Mouse (Mus musculus) forebrain, embryonic 10.5 days (tissue): ENCODE results near the gene Gm17651. TPM values are rescaled to one million over a fixed set of nuclear protein-coding genes. Genes with fewer than 3 reads are reported as not detected.
A peak's percentile ranks its signal among the peaks of the same experiment; 100 is the strongest.

Experiments
- DNase-seq: peaks from one replicate; pipeline ENCODE4 v3.0.0-alpha.2; 2017; ENCODE audit warnings: low spot score; ENCODE audit errors: extremely low spot score
- H3K27ac ChIP-seq: fragments of 300-500 bp; sonication (generic); 2 replicates; pipeline ENCODE4 v1.5.1; 2016; ENCODE audit warnings: mild to moderate bottlenecking
- H3K27me3 ChIP-seq: fragments of 300-500 bp; sonication (generic); 2 replicates; pipeline ENCODE4 v1.6.1; 2016; ENCODE audit warnings: mild to moderate bottlenecking; ENCODE audit not compliant: poor library complexity, severe bottlenecking
- H3K36me3 ChIP-seq: fragments of 300-500 bp; sonication (generic); replicated peaks from 2 replicates; pipeline ENCODE4 v1.6.1; 2016; ENCODE audit warnings: mild to moderate bottlenecking, moderate library complexity
- H3K4me1 ChIP-seq: fragments of 300-500 bp; sonication (generic); 2 replicates; pipeline ENCODE4 v1.6.1; 2016
- H3K4me3 ChIP-seq: fragments of 300-500 bp; sonication (generic); 2 replicates; pipeline ENCODE4 v1.5.1; 2016; ENCODE audit warnings: mild to moderate bottlenecking, moderate library complexity
- H3K9me3 ChIP-seq: fragments of 300-500 bp; sonication (generic); 2 replicates; pipeline ENCODE4 v1.6.1; 2016; ENCODE audit warnings: mild to moderate bottlenecking, moderate library complexity
- WGBS: fragments of 180-500 bp; shearing (Covaris S2); methylation state at CpG from one replicate; pipeline ENCODE4 v1.1.7; 2016; 5-methylcytosine and 5-hydroxymethylcytosine counted together
- microRNA-seq: library from miRNA; unstranded; fragments of <30 nt; microRNA quantifications from one replicate; pipeline ENCODE4, GENCODE M21; 2017
- polyA plus RNA-seq: library from polyadenylated mRNA; unstranded; fragments of >200 nt; fragmentation: Nextera tagmentation; extraction: Ambion mirVana; gene quantifications from 2 replicates; pipeline ENCODE4 v1.2.1, GENCODE M21; 2016

Gene Gm17651
- polyA plus RNA-seq, 1 experiment from 2014 or later = not detected

DNA sequence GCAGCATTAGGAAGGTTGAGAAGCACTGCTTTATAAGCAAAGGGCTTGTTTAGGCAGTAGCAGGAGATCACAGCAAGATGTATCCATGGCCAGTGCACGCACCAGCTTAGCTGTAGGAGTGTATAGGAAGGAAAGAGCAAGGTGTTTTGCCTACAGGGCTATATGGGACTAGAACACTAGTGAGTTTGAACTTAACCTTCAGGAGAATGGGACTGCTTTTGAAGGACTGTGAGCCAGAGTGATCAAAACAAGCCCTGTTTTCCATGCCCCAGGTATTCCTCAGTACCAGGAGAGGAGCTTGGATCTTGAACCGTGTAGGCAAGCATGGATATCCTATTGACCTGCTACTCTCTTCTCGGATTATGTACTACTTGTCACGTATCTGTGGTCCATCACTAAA is 33.1 kb downstream of the Gm17651 start:
- H3K4me3 ChIP-seq = no peak overlapping the region
- no peaks in the 10 kb centered on the region for H3K36me3 ChIP-seq
- H3K9me3 ChIP-seq = no peaks in the 10 kb centered on the region
- no peaks in the 10 kb centered on the region for H3K27me3 ChIP-seq
- 94% methylated on average over 4 of the region's 4 CpGs for WGBS
- no peaks in the 10 kb centered on the region for H3K4me1 ChIP-seq
- DNase-seq = no peak
- no peak overlapping the region for H3K27ac ChIP-seq

DNA sequence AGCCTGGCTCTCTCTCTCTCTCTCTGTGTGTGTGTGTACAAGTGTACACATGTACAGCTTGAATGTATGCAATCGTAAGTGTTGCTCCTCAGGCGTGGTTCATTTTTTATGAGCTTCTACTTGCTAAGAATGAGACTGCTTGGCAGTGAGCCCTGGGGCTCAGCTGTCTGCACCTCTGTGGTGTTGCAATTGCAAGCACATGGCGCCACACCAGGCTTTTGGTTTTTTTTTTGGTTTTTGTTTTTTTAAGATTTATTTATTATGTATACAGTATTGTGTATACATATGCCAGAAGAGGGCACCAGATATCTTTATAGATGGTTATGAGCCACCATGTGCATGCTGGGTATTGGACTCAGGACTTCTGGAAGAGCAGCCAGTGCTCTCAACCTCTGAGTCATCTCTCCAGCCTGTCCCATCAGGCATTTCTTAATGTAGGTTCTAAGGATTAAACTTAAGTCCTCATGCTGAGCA is 40.2 kb downstream of the Gm17651 start:
- WGBS = 86% methylated on average over 3 of the region's 3 CpGs
- no peaks in the 10 kb centered on the region for H3K9me3 ChIP-seq
- peaks cover 7% of the 10 kb centered on the region; the same call in 1 of the 2 replicates for H3K27me3 ChIP-seq
- no peak overlapping the region for H3K4me3 ChIP-seq
- DNase-seq = no peak
- no peak overlapping the region for H3K27ac ChIP-seq
- no peaks in the 10 kb centered on the region for H3K4me1 ChIP-seq
- H3K36me3 ChIP-seq = no peaks in the 10 kb centered on the region

- Histone ChIP-seq H3K4me1 (peaks cover 6% of the 10 kb centered on the region), H3K36me3 (no peaks in the 10 kb centered on the region), H3K27me3 (peaks cover 8% of the 10 kb centered on the region; the same call in 1 of the 2 replicates), H3K4me3 (no peak overlapping the region), H3K27ac (no peak overlapping the region), H3K9me3 (no peaks in the 10 kb centered on the region)
- WGBS = 86% methylated on average over 4 of the region's 4 CpGs
- DNase-seq = no peak
Measured at GRCm38 (mm10) chr3:97633456-97633855, 41.0 kb downstream of the Gm17651 start.

DNA sequence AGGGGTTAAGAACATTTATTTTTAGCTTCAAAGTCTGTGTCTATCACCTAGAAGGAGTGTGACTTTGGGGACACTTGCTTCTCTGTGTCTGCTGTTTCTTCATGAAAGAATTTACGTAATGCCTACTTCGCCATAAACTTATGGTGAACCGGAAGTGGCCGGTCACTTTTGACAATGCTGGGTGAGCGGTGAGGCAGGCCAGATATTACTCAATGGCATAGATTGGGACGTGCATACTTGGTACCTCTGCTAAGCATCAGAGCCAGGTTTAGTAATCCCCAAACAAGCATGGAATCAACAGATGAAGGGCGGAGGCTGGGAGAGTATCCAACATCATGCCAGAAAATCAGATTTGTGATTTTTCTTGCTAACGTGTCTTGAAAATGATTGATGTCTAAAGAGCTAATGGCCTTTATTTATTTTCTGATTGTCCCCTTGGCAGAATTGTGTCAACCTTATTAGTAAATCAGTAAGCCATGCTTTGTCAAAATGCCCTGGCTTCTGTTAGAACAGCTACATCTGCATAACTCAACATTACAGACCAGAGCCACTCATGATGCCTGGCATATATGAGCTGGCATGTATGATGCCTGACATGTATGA is 43.1 kb downstream of the Gm17651 start:
- 90% methylated on average over 8 of the region's 8 CpGs for WGBS
- H3K9me3 ChIP-seq = no peaks in the 10 kb centered on the region
- no peaks in the 10 kb centered on the region for H3K36me3 ChIP-seq
- H3K27ac ChIP-seq = no peak overlapping the region
- peaks cover 8% of the 10 kb centered on the region; the same call in 1 of the 2 replicates for H3K27me3 ChIP-seq
- peaks cover 10% of the 10 kb centered on the region for H3K4me1 ChIP-seq
- no peak overlapping the region for H3K4me3 ChIP-seq
- no peak for DNase-seq

DNA sequence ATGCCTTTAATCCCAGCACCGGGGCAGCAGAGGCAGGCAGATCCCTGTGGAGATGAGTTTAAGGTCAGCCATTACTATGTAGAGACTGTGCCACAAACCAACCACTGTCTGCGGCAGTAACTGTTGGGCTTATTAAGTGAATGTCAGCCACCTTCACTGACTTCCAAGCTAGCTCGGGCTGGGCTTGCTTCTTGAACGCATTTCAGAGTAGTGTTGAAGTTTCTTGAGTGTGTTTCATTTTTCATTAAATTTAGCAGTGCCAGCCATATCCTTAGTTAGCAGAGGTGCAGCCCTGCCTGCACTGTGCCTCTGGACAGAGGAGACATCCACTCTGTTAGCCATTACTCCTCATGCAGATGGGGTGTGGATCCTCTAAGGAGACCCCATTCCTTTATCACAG is 43.7 kb downstream of the Gm17651 start:
- Histone ChIP-seq H3K9me3 (no peaks in the 10 kb centered on the region), H3K36me3 (no peaks in the 10 kb centered on the region), H3K4me1 (peaks cover 10% of the 10 kb centered on the region), H3K27me3 (peaks cover 8% of the 10 kb centered on the region; the same call in 1 of the 2 replicates), H3K4me3 (no peak overlapping the region), H3K27ac (no peak overlapping the region)
- DNase-seq = no peak
- 90% methylated on average over 4 of the region's 4 CpGs for WGBS

GRCm38 (mm10) chr3:97629941-97630340 is 44.6 kb downstream of the Gm17651 start:
- no peak overlapping the region for H3K4me3 ChIP-seq
- WGBS = 86% methylated on average over 4 of the region's 4 CpGs
- H3K27me3 ChIP-seq = peaks cover 8% of the 10 kb centered on the region; the same call in 1 of the 2 replicates
- no peaks in the 10 kb centered on the region for H3K36me3 ChIP-seq
- DNase-seq = no peak
- H3K9me3 ChIP-seq = no peaks in the 10 kb centered on the region
- no peak overlapping the region for H3K27ac ChIP-seq
- H3K4me1 ChIP-seq = peaks cover 10% of the 10 kb centered on the region

- Histone ChIP-seq H3K9me3 (no peaks in the 10 kb centered on the region), H3K36me3 (no peaks in the 10 kb centered on the region), H3K27ac (peak within 1 kb of the TSS; percentile 51; the same call in 1 of the 2 replicates), H3K27me3 (peaks cover 8% of the 10 kb centered on the region; the same call in 1 of the 2 replicates), H3K4me1 (peaks cover 10% of the 10 kb centered on the region), H3K4me3 (peak within 1 kb of the TSS; percentile 48)
- no peak for DNase-seq
- WGBS = 4% methylated on average over 18 of the region's 18 CpGs
Measured at GRCm38 (mm10) chr3:97628391-97629001, 46.0 kb downstream of the Gm17651 start, which contains the start of gene Fmo5. Gene Fmo5, plus strand, starts transcription at chr3:97628804.

DNA sequence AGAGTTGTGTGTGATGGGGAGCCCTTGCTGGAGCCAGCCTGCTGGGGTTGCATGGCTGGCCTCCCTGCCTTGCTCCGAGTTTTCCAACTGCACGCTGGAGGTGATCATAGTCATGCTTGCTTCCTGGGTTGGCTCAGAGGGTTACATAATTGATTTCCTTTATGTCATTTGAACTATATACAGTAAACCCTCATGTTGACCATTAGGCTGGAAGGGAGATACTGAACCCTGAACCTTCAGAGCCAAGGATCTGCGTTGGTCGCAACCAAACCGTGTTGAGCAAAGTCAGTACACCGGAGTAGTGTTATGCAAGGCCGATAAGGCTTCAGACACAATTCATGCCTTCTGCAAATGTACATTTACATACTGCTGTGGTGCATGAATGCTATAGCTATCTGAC is 46.6 kb downstream of the Gm17651 start:
- DNase-seq = no peak
- Histone ChIP-seq H3K4me3 (peak overlapping the region; percentile 48; the same call in 1 of the 2 replicates), H3K27me3 (peaks cover 8% of the 10 kb centered on the region; the same call in 1 of the 2 replicates), H3K27ac (no peak overlapping the region), H3K9me3 (no peaks in the 10 kb centered on the region), H3K36me3 (no peaks in the 10 kb centered on the region), H3K4me1 (peaks cover 10% of the 10 kb centered on the region)
- WGBS = 84% methylated on average over 7 of the region's 7 CpGs

DNA sequence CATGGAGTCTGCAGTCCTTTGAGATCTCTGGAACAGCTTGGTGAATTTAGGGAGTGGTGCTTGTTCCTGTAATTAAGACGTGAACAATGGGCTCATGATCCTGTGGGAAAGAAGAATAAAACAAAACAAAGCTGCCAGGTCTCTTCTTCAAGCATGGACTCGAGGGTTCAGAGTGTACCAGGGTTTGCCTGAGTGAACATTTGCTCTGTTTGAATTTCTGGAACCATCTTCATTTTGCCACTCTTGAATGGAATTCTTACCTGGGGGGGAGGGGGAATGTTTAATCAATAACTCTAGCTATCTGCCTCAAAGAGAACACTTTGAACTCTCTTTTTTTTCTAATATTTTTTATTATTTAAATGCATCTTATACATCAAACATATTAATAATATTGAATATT is 49.9 kb downstream of the Gm17651 start:
- H3K27ac ChIP-seq = no peak overlapping the region
- H3K4me3 ChIP-seq = no peak overlapping the region
- no peak for DNase-seq
- H3K27me3 ChIP-seq = 0 out of 2 replicates have a peak, but pooled peaks cover 4% of the 10 kb centered on the region
- WGBS = 40% methylated on average over 2 of the region's 2 CpGs
- no peaks in the 10 kb centered on the region for H3K9me3 ChIP-seq
- no peaks in the 10 kb centered on the region for H3K36me3 ChIP-seq
- peaks cover 10% of the 10 kb centered on the region for H3K4me1 ChIP-seq

Small RNA genes within 50 kb of the gene (microRNA-seq; reads per million reads assigned to microRNA genes)
- not detected for gene Mir7225

Other genes starting within 250 kb of the Gm17651 start
- 24.7 and 27.0 TPM in 2 replicates for gene Chd1l, start 64.5 kb downstream of the Gm17651 start, polyA plus RNA-seq
- gene Fmo5, start 45.9 kb downstream of the Gm17651 start, polyA plus RNA-seq = 0.48 and 0.86 TPM in 2 replicates
- 7.6 and 8.5 TPM in 2 replicates for gene Prkab2, start 16.5 kb downstream of the Gm17651 start, polyA plus RNA-seq
- 18.5 and 18.7 TPM in 2 replicates for gene Pde4dip, start 214.0 kb upstream of the Gm17651 start, polyA plus RNA-seq
- gene Sec22b, start 226.5 kb upstream of the Gm17651 start, polyA plus RNA-seq = 114 TPM in 2 replicates